Mouse (Mus musculus) intestine, postnatal 0 days (tissue): ENCODE data around the gene Ckb. TPM values are rescaled to one million over a fixed set of nuclear protein-coding genes. Genes with fewer than 3 reads are reported as not detected.
"Not testable (repeated sequence)": the region's sequence is repeated elsewhere in the genome, so short reads cannot be mapped to it uniquely, and the experiment has no call there.

ENCODE experiments used
- ATAC-seq: fragments of 200-750 bp; cut with Nextera tagmentation; 2 replicates; pipeline ENCODE4 v1.8.0; 2017; ENCODE audit warnings: mild to moderate bottlenecking, moderate TSS enrichment, moderate library complexity
- H3K27ac ChIP-seq: fragments of 300-500 bp; sonication (generic); 2 replicates; pipeline ENCODE4 v1.5.1; 2014; ENCODE audit warnings: mild to moderate bottlenecking, low read depth, low read length, moderate library complexity
- H3K27me3 ChIP-seq: fragments of 300-500 bp; sonication (generic); replicated peaks from 2 replicates; pipeline ENCODE4 v1.6.1; 2014; ENCODE audit warnings: low read length, mixed read lengths; ENCODE audit not compliant: control insufficient read depth, insufficient read depth
- H3K36me3 ChIP-seq: fragments of 300-500 bp; sonication (generic); 2 replicates; pipeline ENCODE4 v1.6.1; 2014; ENCODE audit warnings: mild to moderate bottlenecking, moderate library complexity; ENCODE audit not compliant: control insufficient read depth, insufficient read depth
- H3K4me1 ChIP-seq: fragments of 300-500 bp; sonication (generic); replicated peaks from 2 replicates; pipeline ENCODE4 v1.6.1; 2014; ENCODE audit warnings: antibody characterized with exemption, low read length, mixed read lengths; ENCODE audit not compliant: control insufficient read depth, insufficient read depth
- H3K4me2 ChIP-seq: fragments of 300-500 bp; sonication (generic); replicated peaks from 2 replicates; pipeline ENCODE4 v1.6.1; 2014; ENCODE audit warnings: low read depth, mild to moderate bottlenecking, moderate library complexity
- H3K4me3 ChIP-seq: fragments of 300-500 bp; sonication (generic); 2 replicates; pipeline ENCODE4 v1.5.1; 2014; ENCODE audit warnings: low read depth, low read length
- H3K9ac ChIP-seq: fragments of 300-500 bp; sonication (generic); 2 replicates; pipeline ENCODE4 v1.6.1; 2014; ENCODE audit warnings: mild to moderate bottlenecking, low read depth, low read length
- H3K9me3 ChIP-seq: fragments of 300-500 bp; sonication (generic); 2 replicates; pipeline ENCODE4 v1.6.1; 2016; ENCODE audit warnings: mixed run types; ENCODE audit not compliant: control insufficient read depth
- CTCF ChIP-seq: sonication (generic); IDR thresholded peaks from 2 replicates; pipeline ENCODE4 v1.5.1; 2016; ENCODE audit warnings: low read depth, mild to moderate bottlenecking, control low read depth, antibody characterized with exemption, moderate library complexity
- whole genome bisulfite sequencing: fragments of 180-500 bp; shearing (Covaris S2); extraction: QIAGEN DNeasy Blood & Tissue Kit; methylation state at CpG from one replicate; pipeline ENCODE4 v1.1.7; 2014; 5-methylcytosine and 5-hydroxymethylcytosine counted together
- polyA plus RNA-seq: library from polyadenylated mRNA; unstranded; fragments of >200 nt; fragmentation: Nextera tagmentation; extraction: Ambion mirVana; gene quantifications from 2 replicates; pipeline ENCODE4 v1.2.1, GENCODE M21; 2015

Gene Ckb
- polyA plus RNA-seq, 1 experiment from 2014 or later, result 628 TPM

DNA sequence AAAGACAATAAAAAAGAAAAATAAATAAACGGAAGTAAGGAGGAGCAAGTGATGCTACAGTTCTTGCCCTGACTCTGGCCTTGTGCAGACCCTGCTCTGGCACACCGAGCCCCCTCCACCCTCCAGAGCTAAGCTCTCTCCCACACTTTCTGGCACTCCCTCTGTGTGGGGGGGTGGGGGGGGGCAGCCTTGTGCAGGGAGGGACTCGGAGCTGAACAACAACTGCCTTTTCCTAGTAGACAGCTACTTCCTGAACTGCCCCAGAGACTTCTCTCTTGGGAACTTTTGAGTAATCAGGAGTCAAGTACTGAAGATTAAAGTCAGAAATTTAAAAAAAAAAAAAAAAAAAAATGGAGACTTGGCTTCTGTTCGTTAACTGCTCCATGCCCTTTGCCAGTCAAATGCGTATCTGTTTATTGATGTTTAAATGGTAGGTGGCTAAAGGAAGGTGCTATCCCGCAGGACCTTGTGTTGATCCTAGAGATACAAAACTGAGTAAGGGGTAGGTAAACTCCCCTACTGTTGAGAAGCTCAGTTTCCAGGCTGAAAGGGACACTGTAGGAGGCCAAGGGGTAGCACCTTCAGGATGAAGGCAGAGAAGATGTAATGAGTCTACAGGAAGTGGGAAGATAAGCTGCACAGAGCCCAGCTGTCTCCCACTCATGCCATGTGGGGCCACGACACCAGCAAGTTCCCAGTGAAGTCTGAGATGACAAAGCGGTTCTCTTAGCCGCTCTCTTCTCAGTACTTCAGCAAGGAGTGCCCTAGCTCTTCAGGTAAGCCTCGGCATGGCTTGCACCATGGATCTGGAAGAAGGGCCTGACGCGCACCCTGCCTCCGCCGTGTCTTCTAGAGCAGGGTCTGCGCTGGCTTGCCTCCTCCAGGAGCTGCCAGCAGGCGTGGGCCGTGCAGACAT, 8.7 kb downstream of the Ckb start:
- Histone ChIP-seq H3K27me3 (no peaks in the 10 kb centered on the region), H3K36me3 (peaks cover 15% of the 10 kb centered on the region), H3K4me3 (no peak overlapping the region), H3K4me2 (no peak overlapping the region), H3K9me3 (no peaks in the 10 kb centered on the region), H3K9ac (no peak overlapping the region), H3K4me1 (no peaks in the 10 kb centered on the region), H3K27ac (no peak overlapping the region)
- ATAC-seq, result no peak
- TF ChIP-seq CTCF, result no peak; the same call in 1 of the 2 replicates
- WGBS, result 59% methylated on average over 17 of the region's 17 CpGs

DNA sequence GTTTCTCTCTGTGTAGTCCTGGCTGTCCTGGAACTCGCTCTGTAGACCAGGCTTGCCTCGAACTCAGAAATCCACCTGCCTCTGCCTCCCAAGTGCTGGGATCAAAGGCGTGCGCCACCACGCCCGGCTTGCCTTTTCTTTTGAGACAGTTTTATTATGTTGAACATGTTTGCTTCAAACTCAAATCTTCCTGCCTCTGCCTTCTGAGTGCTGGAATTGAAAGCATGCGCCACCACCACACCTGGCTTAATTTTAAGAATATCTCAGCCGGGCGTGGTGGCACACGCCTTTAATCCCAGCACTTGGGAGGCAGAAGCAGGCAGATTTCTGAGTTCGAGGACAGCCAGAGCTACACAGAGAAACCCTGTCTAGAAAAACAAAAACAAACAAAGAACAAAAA, 10.6 kb downstream of the Ckb start:
- whole genome bisulfite sequencing, result 98% methylated on average over 11 of the region's 11 CpGs
- H3K4me2 ChIP-seq, H3K27me3 ChIP-seq, H3K27ac ChIP-seq, H3K4me1 ChIP-seq, H3K4me3 ChIP-seq, H3K9me3 ChIP-seq, H3K9ac ChIP-seq, ATAC-seq: not testable (repeated sequence)
- H3K36me3 ChIP-seq, result peaks cover 30% of the 10 kb centered on the region

DNA sequence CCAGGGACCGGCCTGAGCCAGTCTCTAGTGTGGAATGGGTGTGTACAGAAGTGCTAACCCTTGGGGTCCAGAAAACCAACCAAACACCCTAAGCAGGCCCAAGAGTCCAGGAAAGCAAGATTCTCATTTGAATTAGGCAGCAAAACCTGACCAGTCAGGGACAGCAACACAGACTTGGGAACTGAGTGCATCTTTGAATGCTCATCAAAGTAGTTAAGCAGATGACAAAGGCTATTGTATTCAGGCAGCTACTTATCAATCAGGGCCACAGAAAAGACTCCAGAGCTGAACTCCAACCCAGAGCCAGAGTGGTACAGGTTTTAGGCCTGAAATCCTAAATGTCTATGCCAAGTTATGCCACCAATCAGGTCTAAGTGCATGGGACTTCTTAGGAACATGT, 11.5 kb downstream of the Ckb start:
- no peak for TF ChIP-seq CTCF
- H3K36me3 ChIP-seq, result peaks cover 38% of the 10 kb centered on the region
- 88% methylated on average over 1 of the region's 1 CpGs for WGBS

DNA sequence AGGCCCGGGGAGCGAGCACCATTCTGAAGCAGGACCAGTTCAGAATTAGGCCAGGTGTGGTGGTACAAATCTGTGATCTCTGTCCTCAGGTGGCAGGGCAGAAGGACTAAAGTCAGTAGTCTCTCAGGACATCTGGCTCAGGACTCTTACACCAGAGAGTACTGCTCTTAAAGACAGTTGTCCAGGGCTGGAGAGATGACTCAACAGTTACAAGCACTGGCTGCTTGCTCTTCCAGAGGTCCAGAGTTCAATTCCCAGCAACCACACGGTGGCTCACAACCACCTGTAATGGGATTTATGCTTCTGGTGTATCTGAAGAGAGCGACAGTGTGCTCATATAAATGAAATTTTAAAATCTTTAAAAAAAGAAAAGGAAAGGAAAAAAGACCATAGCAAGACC, 12.8 kb downstream of the Ckb start:
- no peak for ATAC-seq
- H3K36me3 ChIP-seq, result peaks cover 44% of the 10 kb centered on the region
- 85% methylated on average over 4 of the region's 4 CpGs for WGBS
- H3K4me3 ChIP-seq, result no peak overlapping the region
- H3K4me2 ChIP-seq, result no peak overlapping the region
- H3K9ac ChIP-seq, result no peak overlapping the region
- H3K4me1 ChIP-seq, result no peaks in the 10 kb centered on the region
- H3K9me3 ChIP-seq, result no peaks in the 10 kb centered on the region
- no peaks in the 10 kb centered on the region for H3K27me3 ChIP-seq
- TF ChIP-seq CTCF, result no peak
- no peak overlapping the region for H3K27ac ChIP-seq

More for the DNA sequence above, 11.5 kb downstream of the Ckb start:
- no peak overlapping the region for H3K27ac ChIP-seq
- ATAC-seq, result no peak
- no peak overlapping the region for H3K4me2 ChIP-seq
- no peaks in the 10 kb centered on the region for H3K9me3 ChIP-seq
- no peaks in the 10 kb centered on the region for H3K4me1 ChIP-seq
- no peaks in the 10 kb centered on the region for H3K27me3 ChIP-seq
- no peak overlapping the region for H3K9ac ChIP-seq
- no peak overlapping the region for H3K4me3 ChIP-seq

DNA sequence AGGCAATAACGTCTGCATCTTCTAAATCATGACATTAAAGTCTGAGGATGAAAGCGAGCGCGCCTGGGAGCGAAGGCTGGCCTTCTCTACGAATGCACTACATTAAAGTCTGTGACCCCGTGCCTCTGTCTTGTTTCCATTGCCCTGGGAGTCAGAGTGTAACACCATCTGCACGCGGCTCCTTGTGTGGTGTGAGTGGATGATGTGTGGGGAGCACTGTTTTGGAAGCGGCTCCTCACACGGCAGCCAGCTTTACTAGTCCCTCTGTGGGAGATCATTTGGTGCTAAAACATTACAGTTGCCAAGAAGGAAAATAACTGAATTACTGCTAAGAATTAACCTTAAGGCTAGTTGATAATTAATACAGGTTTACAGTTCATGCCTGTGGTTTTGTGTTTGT, 16.4 kb downstream of the Ckb start:
- H3K36me3 ChIP-seq, result peaks cover 50% of the 10 kb centered on the region
- no peaks in the 10 kb centered on the region for H3K4me1 ChIP-seq
- 95% methylated on average over 11 of the region's 11 CpGs for WGBS
- no peak for TF ChIP-seq CTCF
- H3K4me2 ChIP-seq, result no peak overlapping the region
- H3K9ac ChIP-seq, result no peak overlapping the region
- H3K4me3 ChIP-seq, result no peak overlapping the region
- no peak for ATAC-seq
- no peak overlapping the region for H3K27ac ChIP-seq
- no peaks in the 10 kb centered on the region for H3K9me3 ChIP-seq
- H3K27me3 ChIP-seq, result no peaks in the 10 kb centered on the region

DNA sequence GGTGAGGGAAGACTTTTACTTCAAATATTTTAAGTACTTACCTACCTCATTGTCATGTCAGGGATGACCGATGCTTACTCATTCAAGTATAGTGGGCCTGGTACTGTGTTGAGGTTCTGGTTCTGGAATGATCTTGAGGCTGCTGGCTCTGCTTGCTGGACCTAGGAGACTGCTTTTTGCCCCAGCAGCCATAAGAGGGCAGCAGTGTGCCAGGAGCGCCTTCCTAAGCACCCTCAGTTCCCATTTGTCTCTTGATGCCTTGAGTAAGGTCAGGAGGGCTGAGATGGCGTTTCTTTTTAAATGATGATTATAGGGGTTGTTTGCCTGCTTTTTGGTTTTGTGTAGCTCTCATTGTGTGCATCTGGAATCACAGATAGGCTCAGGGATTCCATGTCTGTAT, 18.7 kb downstream of the Ckb start:
- peaks cover 59% of the 10 kb centered on the region for H3K36me3 ChIP-seq
- 35% methylated on average over 3 of the region's 3 CpGs for WGBS
- no peak overlapping the region for H3K4me2 ChIP-seq
- peak; percentile 94 for TF ChIP-seq CTCF
- H3K9ac ChIP-seq, result no peak overlapping the region
- H3K9me3 ChIP-seq, result no peaks in the 10 kb centered on the region
- H3K27me3 ChIP-seq, result no peaks in the 10 kb centered on the region
- no peak overlapping the region for H3K27ac ChIP-seq
- H3K4me3 ChIP-seq, result no peak overlapping the region
- H3K4me1 ChIP-seq, result no peaks in the 10 kb centered on the region
- peak; percentile 25; the same call in 1 of the 2 replicates for ATAC-seq
